Mouse (Mus musculus): Measurements from ENCODE around the gene Shb.

DNA sequence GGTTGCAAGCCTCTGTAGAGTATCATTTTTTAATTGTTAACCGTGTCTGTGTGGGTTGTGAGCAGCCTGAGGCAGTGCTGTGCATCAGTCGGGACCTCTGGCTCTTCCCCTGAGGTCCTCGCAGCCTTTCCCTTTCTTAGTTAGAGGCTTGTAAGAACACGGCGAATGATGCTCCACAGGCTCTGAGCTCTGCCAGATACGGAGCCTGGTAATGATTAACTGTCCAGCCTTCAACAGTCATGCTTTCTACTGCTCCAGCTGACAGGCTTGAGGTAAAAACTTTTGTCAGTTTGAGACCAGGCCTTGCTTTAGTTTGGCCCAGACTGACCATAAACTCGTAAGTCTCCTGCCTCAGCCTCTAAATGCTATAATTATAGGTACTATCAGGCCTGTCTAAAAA lies 127.0 kb downstream of the Shb start:
- no peak for TF ChIP-seq POLR2A (IDR thresholded peaks at IDR 0.05; ENCODE audit: insufficient read depth, low read depth, low read length)
- no peak for TF ChIP-seq CTCF (IDR thresholded peaks at IDR 0.05; ENCODE audit: insufficient read depth, low read depth, low read length)
